12 mouse cellular contexts compared by ENCODE assay signal in the genomic region with DNA sequence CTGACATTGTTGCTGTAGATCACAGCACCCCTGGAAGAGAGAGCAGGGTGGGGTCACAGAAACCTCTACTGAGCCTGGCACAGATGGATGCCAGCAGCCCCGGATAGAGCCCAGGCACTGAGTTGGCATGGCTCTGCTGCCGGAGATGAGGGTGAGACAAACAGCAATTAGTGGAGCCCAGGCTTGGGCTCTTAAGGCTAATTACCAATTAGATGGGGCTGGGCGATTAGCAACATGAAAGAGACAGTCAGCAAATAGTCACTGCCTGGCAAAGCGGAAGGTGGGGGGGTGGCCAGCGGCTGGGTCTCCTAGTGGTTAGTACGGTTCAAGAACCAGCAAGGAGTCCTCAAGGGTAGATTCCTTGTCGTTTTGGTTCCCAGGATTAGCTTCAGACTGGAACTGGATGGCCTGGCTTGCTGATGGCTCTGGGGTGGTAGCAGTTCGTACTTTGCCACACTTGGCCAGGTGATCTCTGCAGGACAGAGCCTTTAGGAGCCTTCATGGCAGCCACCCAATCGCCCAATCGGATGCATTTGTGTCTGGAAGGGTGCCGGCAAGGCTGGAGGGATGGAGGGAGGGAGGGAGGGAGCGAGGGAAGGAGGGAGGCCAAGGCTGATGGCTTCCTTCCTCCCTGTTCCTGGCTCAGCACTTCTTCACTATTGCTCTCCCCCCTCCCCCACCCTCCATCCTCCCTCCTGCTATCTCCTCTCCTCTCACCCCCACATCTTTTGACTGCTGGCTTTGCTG. TPM values are rescaled to one million over a fixed set of nuclear protein-coding genes. Genes with fewer than 3 reads are reported as not detected.
DNase-seq lines count a peak whose midpoint lies in the region; ATAC-seq and TF ChIP-seq lines count a peak whose summit lies in the region.
"Had no signal": no experiment of that assay in that cellular context is flagged by ENCODE, and none has a peak within 500 bp of the region (broad histone marks: within the 10 kb centered on the region; RNA-seq: fewer than 3 reads in every experiment).

No protein-coding gene starts in this region.

- ATAC-seq in neural tube, embryonic 15.5 days (ENCODE audit: low FRiP score): peak; percentile 28; the same call in 1 of the 2 replicates

- intact Hi-C loops in gastrocnemius, postnatal 36 days (cut with DNase I): loop anchor here (10.0 kb wide), 1 partner anchor 258 kb away; the partner anchor contains the start of gene Slc35b1

- TF ChIP-seq POLR2A in lung, adult 2 months (IDR thresholded peaks at IDR 0.05; ENCODE audit: borderline replicate concordance, extremely low read depth, low read depth, low read length): no peak

- peaks cover 88% of the 10 kb centered on the region for H3K27me3 ChIP-seq in embryonic facial prominence, embryonic 10.5 days (replicated peaks; ENCODE audit: low read depth, poor library complexity, severe bottlenecking)
- H3K27me3 ChIP-seq in neural tube, embryonic 15.5 days (replicated peaks): peaks cover 27% of the 10 kb centered on the region

- no peaks in the 10 kb centered on the region for H3K9me3 ChIP-seq in embryonic facial prominence, embryonic 10.5 days
- H3K9me3 ChIP-seq in neural tube, embryonic 15.5 days (replicated peaks): no peaks in the 10 kb centered on the region

- 0 out of 2 replicates have a peak overlapping the region, but pooled peaks have one; percentile 7 for H3K9ac ChIP-seq in neural tube, embryonic 15.5 days (replicated peaks)

- no peak overlapping the region for H3K4me3 ChIP-seq in embryonic facial prominence, embryonic 10.5 days
- no peak overlapping the region for H3K4me3 ChIP-seq in neural tube, embryonic 15.5 days (replicated peaks)
- no peak overlapping the region for H3K4me3 ChIP-seq in lung, adult 2 months (replicated peaks; ENCODE audit: extremely low read depth, low read depth, low read length)

- peak; percentile 62 for DNase-seq in kidney, postnatal 10 days
- no peak for DNase-seq in kidney, adult 8-10 months
- no peak for DNase-seq in embryonic facial prominence, embryonic 10.5 days (ENCODE audit: low spot score)
- DNase-seq in frontal cortex, postnatal 14 days (ENCODE audit: low spot score in 2 of 2): peak; percentile 21 to 53
- no peak for DNase-seq in gastrocnemius, postnatal 36 days
- no peak for DNase-seq in lung, adult 2 months
- DNase-seq in adrenal gland, adult 8-10 months: no peak
- DNase-seq: thymus, adult 2 months had no signal

- peaks cover 88% of the 10 kb centered on the region for H3K4me1 ChIP-seq in embryonic facial prominence, embryonic 10.5 days
- peaks cover 33% of the 10 kb centered on the region for H3K4me1 ChIP-seq in neural tube, embryonic 15.5 days
- no peaks in the 10 kb centered on the region for H3K4me1 ChIP-seq in lung, adult 2 months (ENCODE audit: control insufficient read depth, insufficient read depth, low read length)

- H3K27ac ChIP-seq in embryonic facial prominence, embryonic 10.5 days (replicated peaks): peak overlapping the region; percentile 45
- no peak overlapping the region for H3K27ac ChIP-seq in neural tube, embryonic 15.5 days (replicated peaks)

- WGBS in embryonic facial prominence, embryonic 10.5 days: 29% methylated on average over 12 of the region's 12 CpGs
- 30% methylated on average over 12 of the region's 12 CpGs for WGBS in neural tube, embryonic 15.5 days
- WGBS in lung, adult 2 months: 45% methylated on average over 12 of the region's 12 CpGs

- no peaks in the 10 kb centered on the region for H3K36me3 ChIP-seq in embryonic facial prominence, embryonic 10.5 days (replicated peaks)
- no peaks in the 10 kb centered on the region for H3K36me3 ChIP-seq in neural tube, embryonic 15.5 days

- TF ChIP-seq CTCF in lung, adult 2 months (IDR thresholded peaks at IDR 0.05; ENCODE audit: insufficient read depth, low read length): no peak

- H3K4me2 ChIP-seq in neural tube, embryonic 15.5 days: no peak overlapping the region

RNA-seq across cellular contexts. Expression of gene Phb, which starts 24.1 kb away (rescaled TPM):
- polyA plus RNA-seq in embryonic facial prominence, embryonic 10.5 days (2016; fragmentation: Nextera tagmentation; extraction: Ambion mirVana): 309 and 312 TPM in 2 replicates
- polyA plus RNA-seq in neural tube, embryonic 15.5 days (2015; fragmentation: Nextera tagmentation; extraction: Ambion mirVana): 205 and 208 TPM in 2 replicates
- 100 to 1,000 TPM; 166 to 175 TPM for total RNA-seq in gastrocnemius, postnatal 36 days (2021)
- polyA plus RNA-seq in lung, adult 2 months (2012; rRNA removed): 38.8 and 62.5 TPM in 2 replicates
- 100 to 1,000 TPM; 283 to 358 (median 307) TPM for total RNA-seq in adrenal gland, adult 8-10 months (2022)

RNA-seq across cellular contexts. Expression of gene Ngfr, which starts 55.2 kb away (rescaled TPM):
- 21.7 and 23.5 TPM in 2 replicates for polyA plus RNA-seq in embryonic facial prominence, embryonic 10.5 days (2016; fragmentation: Nextera tagmentation; extraction: Ambion mirVana)
- polyA plus RNA-seq in neural tube, embryonic 15.5 days (2015; fragmentation: Nextera tagmentation; extraction: Ambion mirVana): 69.1 and 69.3 TPM in 2 replicates
- total RNA-seq in gastrocnemius, postnatal 36 days (2021): under 1 TPM; 0.27 to 0.48 TPM
- polyA plus RNA-seq in lung, adult 2 months (2012; rRNA removed): 1.9 TPM in 2 replicates
- total RNA-seq in adrenal gland, adult 8-10 months (2022): 1 to 10 TPM; 4.0 to 6.0 (median 5.2) TPM
- total RNA-seq: CH12.LX; common myeloid progenitor, adult 5-6 weeks; hematopoietic stem cell, adult 5-6 weeks had no signal

Comparison
In these comparisons a context has a peak if more than half of its experiments do, and no peak if none do; other contexts are left out.
1. DNase-seq: peak in kidney, postnatal 10 days (single experiment) and frontal cortex, postnatal 14 days (2 of 2); none in kidney, adult 8-10 months (0 of 2), embryonic facial prominence, embryonic 10.5 days (single experiment), gastrocnemius, postnatal 36 days (0 of 2), lung, adult 2 months (single experiment) and adrenal gland, adult 8-10 months (single experiment).